In genomic region chr8:71376423-71377030, GRCm38 (mm10) we compare ENCODE assay signal across 8 mouse cellular contexts. TPM values are rescaled to one million over a fixed set of nuclear protein-coding genes. Genes with fewer than 3 reads are reported as not detected.
DNase-seq lines count a peak whose midpoint lies in the region; ATAC-seq and TF ChIP-seq lines count a peak whose summit lies in the region.

No protein-coding gene starts in this region.

- peaks cover 23% of the 10 kb centered on the region; the same call in 1 of the 2 replicates for H3K36me3 ChIP-seq in lung, postnatal 0 days (ENCODE audit: insufficient read depth, low read length)
- H3K36me3 ChIP-seq in forebrain, embryonic 16.5 days (ENCODE audit: control insufficient read depth, insufficient read depth): 0 out of 2 replicates have a peak, but pooled peaks cover 2% of the 10 kb centered on the region
- peaks cover 43% of the 10 kb centered on the region for H3K36me3 ChIP-seq in limb, embryonic 12.5 days
- H3K36me3 ChIP-seq in stomach, embryonic 14.5 days (ENCODE audit: control insufficient read depth, insufficient read depth, low read length): peaks cover 41% of the 10 kb centered on the region

- TF ChIP-seq CTCF in lung, postnatal 0 days (IDR thresholded peaks at IDR 0.05): no peak

- H3K27me3 ChIP-seq in lung, postnatal 0 days (replicated peaks; ENCODE audit: insufficient read depth, low read length): no peaks in the 10 kb centered on the region
- H3K27me3 ChIP-seq in forebrain, embryonic 16.5 days (replicated peaks; ENCODE audit: control insufficient read depth, insufficient read depth, low read length): peaks cover 6% of the 10 kb centered on the region; the same call in 1 of the 2 replicates
- peaks cover 11% of the 10 kb centered on the region; the same call in 1 of the 2 replicates for H3K27me3 ChIP-seq in limb, embryonic 12.5 days
- no peaks in the 10 kb centered on the region for H3K27me3 ChIP-seq in stomach, embryonic 14.5 days (ENCODE audit: control insufficient read depth, insufficient read depth, low read length)

- 0 out of 2 replicates have a peak overlapping the region, but pooled peaks have one; percentile 28 for H3K27ac ChIP-seq in lung, postnatal 0 days (ENCODE audit: low read length)
- H3K27ac ChIP-seq in forebrain, embryonic 16.5 days (ENCODE audit: low read length): no peak overlapping the region
- no peak overlapping the region for H3K27ac ChIP-seq in limb, embryonic 12.5 days
- H3K27ac ChIP-seq in stomach, embryonic 14.5 days (ENCODE audit: low read length): no peak overlapping the region; the same call in 1 of the 2 replicates

- no peak overlapping the region for H3K9ac ChIP-seq in lung, postnatal 0 days (replicated peaks; ENCODE audit: low read depth)
- peak overlapping the region; percentile 70 for H3K9ac ChIP-seq in forebrain, embryonic 16.5 days (replicated peaks; ENCODE audit: low read depth, low read length)
- H3K9ac ChIP-seq in limb, embryonic 12.5 days (replicated peaks): peak overlapping the region; percentile 59; the same call in 1 of the 2 replicates
- H3K9ac ChIP-seq in stomach, embryonic 14.5 days (replicated peaks; ENCODE audit: low read depth, low read length): no peak overlapping the region

- H3K4me1 ChIP-seq in lung, postnatal 0 days (ENCODE audit: insufficient read depth, low read depth, low read length): peaks cover 23% of the 10 kb centered on the region; the same call in 1 of the 2 replicates
- peaks cover 38% of the 10 kb centered on the region for H3K4me1 ChIP-seq in forebrain, embryonic 16.5 days (replicated peaks; ENCODE audit: control insufficient read depth, insufficient read depth, low read length)
- H3K4me1 ChIP-seq in limb, embryonic 12.5 days (replicated peaks): peaks cover 42% of the 10 kb centered on the region
- peaks cover 31% of the 10 kb centered on the region for H3K4me1 ChIP-seq in stomach, embryonic 14.5 days (ENCODE audit: control insufficient read depth, insufficient read depth, low read length)

- H3K4me3 ChIP-seq in lung, postnatal 0 days (ENCODE audit: low read depth, low read length): no peak overlapping the region
- H3K4me3 ChIP-seq in forebrain, embryonic 16.5 days (replicated peaks; ENCODE audit: low read length): peak overlapping the region; percentile 45
- peak overlapping the region; percentile 33 for H3K4me3 ChIP-seq in limb, embryonic 12.5 days (replicated peaks)
- 0 out of 2 replicates have a peak overlapping the region, but pooled peaks have one; percentile 6 for H3K4me3 ChIP-seq in stomach, embryonic 14.5 days (ENCODE audit: low read depth, low read length)

- no peak for TF ChIP-seq EP300 in lung, postnatal 0 days (IDR thresholded peaks at IDR 0.05)

- WGBS in lung, postnatal 0 days: 54% methylated on average over 8 of the region's 8 CpGs
- 28% methylated on average over 8 of the region's 8 CpGs for WGBS in forebrain, embryonic 16.5 days
- 43% methylated on average over 8 of the region's 8 CpGs for WGBS in limb, embryonic 12.5 days
- WGBS in stomach, embryonic 14.5 days: 57% methylated on average over 8 of the region's 8 CpGs

- no peak overlapping the region for H3K4me2 ChIP-seq in lung, postnatal 0 days (replicated peaks; ENCODE audit: low read depth, low read length)
- H3K4me2 ChIP-seq in forebrain, embryonic 16.5 days (ENCODE audit: low read length): peak overlapping the region; percentile 75
- peak overlapping the region; percentile 75 for H3K4me2 ChIP-seq in limb, embryonic 12.5 days
- H3K4me2 ChIP-seq in stomach, embryonic 14.5 days (replicated peaks; ENCODE audit: low read depth, low read length): peak overlapping the region; percentile 37

- no peak for DNase-seq in lung, postnatal 0 days (ENCODE audit: low spot score)
- no peak for DNase-seq in lung, postnatal 4 days
- no peak for DNase-seq in ovary, postnatal 14 days (ENCODE audit: low spot score)
- DNase-seq in urinary bladder, postnatal 10 days (ENCODE audit: low spot score): no peak
- no peak for DNase-seq in adrenal gland, adult 8-10 months

- ATAC-seq in lung, postnatal 0 days: no peak
- no peak for ATAC-seq in forebrain, embryonic 16.5 days
- no peak for ATAC-seq in limb, embryonic 12.5 days (ENCODE audit: insufficient number of reproducible peaks, insufficient read depth, low FRiP score, low TSS enrichment, low read depth)
- ATAC-seq in stomach, embryonic 14.5 days (ENCODE audit: insufficient number of reproducible peaks, insufficient read depth, low FRiP score, low read depth): no peak

- no peaks in the 10 kb centered on the region for H3K9me3 ChIP-seq in lung, postnatal 0 days (ENCODE audit: low read length)
- no peaks in the 10 kb centered on the region for H3K9me3 ChIP-seq in forebrain, embryonic 16.5 days (ENCODE audit: control insufficient read depth, low read length)
- no peaks in the 10 kb centered on the region for H3K9me3 ChIP-seq in limb, embryonic 12.5 days
- no peaks in the 10 kb centered on the region for H3K9me3 ChIP-seq in stomach, embryonic 14.5 days (ENCODE audit: control insufficient read depth, low read depth, low read length)

RNA-seq across cellular contexts. Expression of gene Nr2f6, which starts 5.2 kb away (rescaled TPM):
- 61.5 and 69.4 TPM in 2 replicates for polyA plus RNA-seq in lung, postnatal 0 days (2015; fragmentation: Nextera tagmentation; extraction: Ambion mirVana)
- 11.8 and 13.2 TPM in 2 replicates for polyA plus RNA-seq in forebrain, embryonic 16.5 days (2015; fragmentation: Nextera tagmentation; extraction: Ambion mirVana)
- polyA plus RNA-seq in limb, embryonic 12.5 days (2016; fragmentation: Nextera tagmentation; extraction: Ambion mirVana): 65.8 and 72.4 TPM in 2 replicates
- polyA plus RNA-seq in stomach, embryonic 14.5 days (2014; fragmentation: Nextera tagmentation; extraction: Ambion mirVana): 52.7 and 65.5 TPM in 2 replicates
- total RNA-seq in adrenal gland, adult 8-10 months (2022): 10 to 100 TPM; 59.1 to 67.2 (median 62.7) TPM

RNA-seq across cellular contexts. Expression of gene Ocel1, which starts 5.4 kb away (rescaled TPM):
- polyA plus RNA-seq in lung, postnatal 0 days (2015; fragmentation: Nextera tagmentation; extraction: Ambion mirVana): 11.1 and 11.9 TPM in 2 replicates
- polyA plus RNA-seq in forebrain, embryonic 16.5 days (2015; fragmentation: Nextera tagmentation; extraction: Ambion mirVana): 7.8 and 8.0 TPM in 2 replicates
- 4.2 and 4.9 TPM in 2 replicates for polyA plus RNA-seq in limb, embryonic 12.5 days (2016; fragmentation: Nextera tagmentation; extraction: Ambion mirVana)
- polyA plus RNA-seq in stomach, embryonic 14.5 days (2014; fragmentation: Nextera tagmentation; extraction: Ambion mirVana): 3.8 TPM in 2 replicates
- 10 to 100 TPM; 15.9 to 18.8 (median 17.7) TPM for total RNA-seq in adrenal gland, adult 8-10 months (2022)

RNA-seq across cellular contexts. Expression of gene Use1, which starts 9.9 kb away (rescaled TPM):
- polyA plus RNA-seq in lung, postnatal 0 days (2015; fragmentation: Nextera tagmentation; extraction: Ambion mirVana): 136 and 139 TPM in 2 replicates
- 100 and 115 TPM in 2 replicates for polyA plus RNA-seq in forebrain, embryonic 16.5 days (2015; fragmentation: Nextera tagmentation; extraction: Ambion mirVana)
- 92.7 and 100 TPM in 2 replicates for polyA plus RNA-seq in limb, embryonic 12.5 days (2016; fragmentation: Nextera tagmentation; extraction: Ambion mirVana)
- 106 and 108 TPM in 2 replicates for polyA plus RNA-seq in stomach, embryonic 14.5 days (2014; fragmentation: Nextera tagmentation; extraction: Ambion mirVana)
- 100 to 1,000 TPM; 203 to 262 (median 232) TPM for total RNA-seq in adrenal gland, adult 8-10 months (2022)

RNA-seq across cellular contexts. Expression of gene Ushbp1, which starts 19.1 kb away (rescaled TPM):
- 29.5 and 42.0 TPM in 2 replicates for polyA plus RNA-seq in lung, postnatal 0 days (2015; fragmentation: Nextera tagmentation; extraction: Ambion mirVana)
- polyA plus RNA-seq in forebrain, embryonic 16.5 days (2015; fragmentation: Nextera tagmentation; extraction: Ambion mirVana): 6.1 and 6.9 TPM in 2 replicates
- 7.0 and 7.1 TPM in 2 replicates for polyA plus RNA-seq in limb, embryonic 12.5 days (2016; fragmentation: Nextera tagmentation; extraction: Ambion mirVana)
- polyA plus RNA-seq in stomach, embryonic 14.5 days (2014; fragmentation: Nextera tagmentation; extraction: Ambion mirVana): 8.6 and 9.6 TPM in 2 replicates
- 10 to 100 TPM; 11.4 to 25.1 (median 18.2) TPM for total RNA-seq in adrenal gland, adult 8-10 months (2022)

RNA-seq across cellular contexts. Expression of gene Babam1, which starts 20.1 kb away (rescaled TPM):
- polyA plus RNA-seq in lung, postnatal 0 days (2015; fragmentation: Nextera tagmentation; extraction: Ambion mirVana): 60.8 and 62.5 TPM in 2 replicates
- polyA plus RNA-seq in forebrain, embryonic 16.5 days (2015; fragmentation: Nextera tagmentation; extraction: Ambion mirVana): 103 and 105 TPM in 2 replicates
- 96.9 TPM in 2 replicates for polyA plus RNA-seq in limb, embryonic 12.5 days (2016; fragmentation: Nextera tagmentation; extraction: Ambion mirVana)
- 92.2 and 94.2 TPM in 2 replicates for polyA plus RNA-seq in stomach, embryonic 14.5 days (2014; fragmentation: Nextera tagmentation; extraction: Ambion mirVana)
- 100 to 1,000 TPM; 101 to 137 (median 120) TPM for total RNA-seq in adrenal gland, adult 8-10 months (2022)

Comparison
In these comparisons a context has a peak if more than half of its experiments do, and no peak if none do; other contexts are left out.
1. H3K9ac ChIP-seq: peak in forebrain, embryonic 16.5 days (single experiment) and limb, embryonic 12.5 days (single experiment); none in lung, postnatal 0 days (single experiment) and stomach, embryonic 14.5 days (single experiment).